Mouse (Mus musculus) large intestine, adult 2 months (tissue): ENCODE data around the gene Mef2b. TPM values are rescaled to one million over a fixed set of nuclear protein-coding genes. Genes with fewer than 3 reads are reported as not detected.

ENCODE experiments used
- DNase-seq: peaks from one replicate; pipeline ENCODE4 v3.0.0-alpha.2; 2012; ENCODE audit warnings: low read depth, low spot score
- WGBS: fragments of 180-500 bp; shearing (Covaris S2); methylation state at CpG from one replicate; pipeline ENCODE4 v1.1.7; 2018; 5-methylcytosine and 5-hydroxymethylcytosine counted together
- polyA plus RNA-seq: library from polyadenylated mRNA; depleted of rRNA; stranded (reverse); fragments of >200 nt; gene quantifications from 2 replicates; pipeline ENCODE4 v1.2.3, GENCODE M21; 2012; rRNA removed

The Mef2b gene
- polyA plus RNA-seq: 3.0 and 4.9 TPM in 2 replicates

GRCm38 (mm10) chr8:70139026-70139857, at the start of gene Mef2b, which contains the start of the genes Rfxank and Borcs8:
Mef2b (plus strand) TSS chr8:70139711.
Rfxank (minus strand) TSS chr8:70139154.
Borcs8 (plus strand) TSS chr8:70139499.
- DNase-seq: peak; percentile 94
- under 1% methylated on average over 46 of the region's 46 CpGs for WGBS

- WGBS: 50% methylated on average over 8 of the region's 8 CpGs
- no peak for DNase-seq
Measured at GRCm38 (mm10) chr8:70092786-70093185, 46.7 kb upstream of the Mef2b start.

- 64% methylated on average over 8 of the region's 8 CpGs for WGBS
- DNase-seq: no peak
Measured at GRCm38 (mm10) chr8:70099276-70099675, 40.2 kb upstream of the Mef2b start.

GRCm38 (mm10) chr8:70100241-70100640, 39.3 kb upstream of the Mef2b start:
- no peak for DNase-seq

GRCm38 (mm10) chr8:70104506-70104905, 35.0 kb upstream of the Mef2b start:
- whole genome bisulfite sequencing: 6% methylated on average over 6 of the region's 6 CpGs
- DNase-seq: no peak

More at GRCm38 (mm10) chr8:70100241-70100640, 39.3 kb upstream of the Mef2b start:
- WGBS: 75% methylated on average over 8 of the region's 8 CpGs

- DNase-seq: no peak
- 69% methylated on average over 7 of the region's 7 CpGs for WGBS
Measured at GRCm38 (mm10) chr8:70104922-70105321, 34.6 kb upstream of the Mef2b start.

- 62% methylated on average over 2 of the region's 2 CpGs for WGBS
- no peak for DNase-seq
Measured at GRCm38 (mm10) chr8:70110451-70110850, 29.1 kb upstream of the Mef2b start.

- WGBS: 43% methylated on average over 23 of the region's 23 CpGs
- DNase-seq: no peak
Measured at GRCm38 (mm10) chr8:70111192-70111795, 28.2 kb upstream of the Mef2b start.

- no peak for DNase-seq
Measured at GRCm38 (mm10) chr8:70112401-70113016, 27.0 kb upstream of the Mef2b start.

GRCm38 (mm10) chr8:70114488-70114887, 25.0 kb upstream of the Mef2b start:
- 19% methylated on average over 6 of the region's 6 CpGs for WGBS
- no peak for DNase-seq

More at GRCm38 (mm10) chr8:70112401-70113016, 27.0 kb upstream of the Mef2b start:
- WGBS: 11% methylated on average over 43 of the region's 43 CpGs

- 61% methylated on average over 13 of the region's 13 CpGs for WGBS
- no peak for DNase-seq
Measured at GRCm38 (mm10) chr8:70114892-70115291, 24.6 kb upstream of the Mef2b start.

- no peak for DNase-seq
- WGBS: 7% methylated on average over 9 of the region's 9 CpGs
Measured at GRCm38 (mm10) chr8:70117611-70118010, 21.9 kb upstream of the Mef2b start.

- 21% methylated on average over 17 of the region's 17 CpGs for WGBS
- no peak for DNase-seq
Measured at GRCm38 (mm10) chr8:70118726-70119700, 20.5 kb upstream of the Mef2b start.

- 4% methylated on average over 19 of the region's 19 CpGs for WGBS
- no peak for DNase-seq
Measured at GRCm38 (mm10) chr8:70120667-70121066, 18.8 kb upstream of the Mef2b start, which contains the start of gene Ncan. Ncan (minus strand) TSS chr8:70120873.

GRCm38 (mm10) chr8:70122863-70123262, 16.6 kb upstream of the Mef2b start:
- no peak for DNase-seq
- WGBS: 48% methylated on average over 2 of the region's 2 CpGs

- no peak for DNase-seq
- WGBS: 58% methylated on average over 8 of the region's 8 CpGs
Measured at GRCm38 (mm10) chr8:70124992-70125391, 14.5 kb upstream of the Mef2b start.

- DNase-seq: no peak
- 51% methylated on average over 3 of the region's 3 CpGs for WGBS
Measured at GRCm38 (mm10) chr8:70128435-70128834, 11.1 kb upstream of the Mef2b start.

GRCm38 (mm10) chr8:70129309-70129952, 10.1 kb upstream of the Mef2b start:
- DNase-seq: peak; percentile 76
- 37% methylated on average over 9 of the region's 9 CpGs for WGBS

- no peak for DNase-seq
- WGBS: 90% methylated on average over 3 of the region's 3 CpGs
Measured at GRCm38 (mm10) chr8:70130066-70130465, 9.4 kb upstream of the Mef2b start.
